28 mouse cellular contexts compared by ENCODE assay signal in the genomic region with DNA sequence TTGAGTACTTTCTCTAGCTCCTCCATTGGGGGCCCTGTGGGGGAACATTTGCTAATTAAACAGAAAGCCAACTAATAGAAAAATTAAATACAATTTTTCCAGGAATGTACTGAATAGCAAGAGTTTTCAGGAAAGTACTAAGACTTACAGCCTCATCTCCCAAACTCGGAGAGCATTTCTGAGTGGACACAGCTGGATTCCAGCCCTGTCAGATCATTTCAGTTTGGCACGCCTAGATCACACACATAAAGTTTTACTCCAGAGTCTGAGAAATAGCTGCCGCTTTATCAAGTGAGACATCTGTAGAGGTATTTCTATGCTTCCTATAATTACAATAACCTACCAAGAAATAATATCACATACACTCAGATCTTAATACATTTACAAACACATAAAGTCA.
DNase-seq lines count a peak whose midpoint lies in the region; ATAC-seq and TF ChIP-seq lines count a peak whose summit lies in the region.
"Had no signal": no experiment of that assay in that cellular context is flagged by ENCODE, and none has a peak within 500 bp of the region (broad histone marks: within the 10 kb centered on the region; RNA-seq: fewer than 3 reads in every experiment).

No protein-coding gene starts in this region.

- no peaks in the 10 kb centered on the region for H3K4me1 ChIP-seq in kidney, postnatal 0 days (replicated peaks; ENCODE audit: insufficient read depth, low read length)
- H3K4me1 ChIP-seq in kidney, embryonic 16.5 days (ENCODE audit: insufficient read depth, low read length) = no peaks in the 10 kb centered on the region
- H3K4me1 ChIP-seq in kidney, adult 2 months (ENCODE audit: control insufficient read depth, insufficient read depth, low read length) = no peaks in the 10 kb centered on the region
- no peaks in the 10 kb centered on the region for H3K4me1 ChIP-seq in lung, embryonic 14.5 days (ENCODE audit: insufficient read depth)
- no peaks in the 10 kb centered on the region for H3K4me1 ChIP-seq in lung, postnatal 0 days (ENCODE audit: insufficient read depth, low read depth, low read length)
- H3K4me1 ChIP-seq: embryonic facial prominence, embryonic 10.5 days; embryonic facial prominence, embryonic 12.5 days had no signal

- no peak for TF ChIP-seq POLR2A in kidney, adult 2 months (IDR thresholded peaks at IDR 0.05; ENCODE audit: low read depth, low read length)

- TF ChIP-seq EP300 in lung, postnatal 0 days (IDR thresholded peaks at IDR 0.05) = no peak

- H3K4me2 ChIP-seq in kidney, postnatal 0 days (ENCODE audit: low read length) = no peak overlapping the region
- no peak overlapping the region for H3K4me2 ChIP-seq in kidney, embryonic 16.5 days (replicated peaks; ENCODE audit: low read depth, low read length)
- no peak overlapping the region for H3K4me2 ChIP-seq in lung, embryonic 14.5 days
- no peak overlapping the region for H3K4me2 ChIP-seq in lung, postnatal 0 days (replicated peaks; ENCODE audit: low read depth, low read length)
- H3K4me2 ChIP-seq: embryonic facial prominence, embryonic 12.5 days; forebrain, embryonic 12.5 days had no signal

- no peaks in the 10 kb centered on the region for H3K36me3 ChIP-seq in kidney, postnatal 0 days (ENCODE audit: insufficient read depth, low read length)
- no peaks in the 10 kb centered on the region for H3K36me3 ChIP-seq in kidney, embryonic 16.5 days (ENCODE audit: insufficient read depth, low read length)
- no peaks in the 10 kb centered on the region for H3K36me3 ChIP-seq in kidney, adult 2 months (ENCODE audit: control insufficient read depth, insufficient read depth, low read length)
- no peaks in the 10 kb centered on the region for H3K36me3 ChIP-seq in lung, embryonic 14.5 days (ENCODE audit: insufficient read depth)
- no peaks in the 10 kb centered on the region for H3K36me3 ChIP-seq in lung, postnatal 0 days (ENCODE audit: insufficient read depth, low read length)
- H3K36me3 ChIP-seq: embryonic facial prominence, embryonic 10.5 days; embryonic facial prominence, embryonic 12.5 days; forebrain, embryonic 10.5 days; forebrain, embryonic 12.5 days; G1E had no signal

- no peak for TF ChIP-seq CTCF in kidney, postnatal 0 days (IDR thresholded peaks at IDR 0.05; ENCODE audit: low read depth)
- no peak for TF ChIP-seq CTCF in kidney, adult 2 months (conservative IDR thresholded peaks at IDR 0.05; ENCODE audit: insufficient read depth, insufficient read length, low read depth, low read length)
- no peak for TF ChIP-seq CTCF in lung, embryonic 14.5 days (IDR thresholded peaks at IDR 0.05; ENCODE audit: low read depth)
- TF ChIP-seq CTCF in lung, postnatal 0 days (IDR thresholded peaks at IDR 0.05) = no peak

- no peaks in the 10 kb centered on the region for H3K9me3 ChIP-seq in kidney, postnatal 0 days (replicated peaks; ENCODE audit: low read length)
- no peaks in the 10 kb centered on the region for H3K9me3 ChIP-seq in kidney, embryonic 16.5 days (ENCODE audit: low read length)
- H3K9me3 ChIP-seq in lung, embryonic 14.5 days (ENCODE audit: low read depth, low read length) = no peaks in the 10 kb centered on the region
- H3K9me3 ChIP-seq in lung, postnatal 0 days (ENCODE audit: low read length) = no peaks in the 10 kb centered on the region
- H3K9me3 ChIP-seq: embryonic facial prominence, embryonic 10.5 days; embryonic facial prominence, embryonic 12.5 days; forebrain, embryonic 10.5 days; forebrain, embryonic 12.5 days; G1E had no signal

- no peaks in the 10 kb centered on the region for H3K27me3 ChIP-seq in kidney, postnatal 0 days (ENCODE audit: insufficient read depth, low read length)
- no peaks in the 10 kb centered on the region for H3K27me3 ChIP-seq in kidney, embryonic 16.5 days (ENCODE audit: insufficient read depth, low read length)
- H3K27me3 ChIP-seq in kidney, adult 2 months (replicated peaks; ENCODE audit: control insufficient read depth, insufficient read depth, low read length) = no peaks in the 10 kb centered on the region
- no peaks in the 10 kb centered on the region for H3K27me3 ChIP-seq in lung, embryonic 14.5 days (ENCODE audit: insufficient read depth, low read length)
- no peaks in the 10 kb centered on the region for H3K27me3 ChIP-seq in lung, postnatal 0 days (replicated peaks; ENCODE audit: insufficient read depth, low read length)
- H3K27me3 ChIP-seq: CH12.LX; embryonic facial prominence, embryonic 12.5 days; forebrain, embryonic 12.5 days; Patski had no signal

- H3K9ac ChIP-seq in kidney, postnatal 0 days (ENCODE audit: low read depth, low read length) = no peak overlapping the region
- no peak overlapping the region for H3K9ac ChIP-seq in kidney, embryonic 16.5 days (replicated peaks; ENCODE audit: low read length)
- H3K9ac ChIP-seq in lung, embryonic 14.5 days = no peak overlapping the region
- no peak overlapping the region for H3K9ac ChIP-seq in lung, postnatal 0 days (replicated peaks; ENCODE audit: low read depth)
- H3K9ac ChIP-seq: embryonic facial prominence, embryonic 12.5 days; forebrain, embryonic 12.5 days had no signal

- WGBS in kidney, postnatal 0 days = 41% methylated on average over 3 of the region's 3 CpGs
- 51% methylated on average over 3 of the region's 3 CpGs for WGBS in kidney, embryonic 16.5 days
- WGBS in kidney, adult 2 months = 65% methylated on average over 3 of the region's 3 CpGs
- 47% methylated on average over 3 of the region's 3 CpGs for WGBS in lung, embryonic 14.5 days
- 61% methylated on average over 3 of the region's 3 CpGs for WGBS in lung, postnatal 0 days

- peak; percentile 21 for DNase-seq in kidney, postnatal 0 days (ENCODE audit: low spot score)
- DNase-seq in kidney, postnatal 14 days = peak; percentile 4
- no peak for DNase-seq in kidney, adult 2 months
- DNase-seq in lung, embryonic 14.5 days = peak; percentile 78
- DNase-seq in lung, postnatal 0 days (ENCODE audit: low spot score) = no peak
- DNase-seq in lung, postnatal 10 days = peak; percentile 5
- no peak for DNase-seq in lung, adult 18-20 months
- DNase-seq: adrenal gland, adult 8-10 months; adrenal gland, postnatal 14 days; adrenal gland, postnatal 36 days; B cell, adult 2 months; cerebellum, adult 11-12 months; cerebellum, adult 2 months; cerebellum, adult 9-10 months; cerebellum, postnatal 10 days; cerebellum, postnatal 25 days had no signal

- H3K4me3 ChIP-seq in kidney, postnatal 0 days (replicated peaks; ENCODE audit: low read depth, low read length) = no peak overlapping the region
- H3K4me3 ChIP-seq in kidney, embryonic 16.5 days (ENCODE audit: low read length) = no peak overlapping the region
- no peak overlapping the region for H3K4me3 ChIP-seq in kidney, adult 2 months (ENCODE audit: insufficient read depth, low read depth, low read length)
- H3K4me3 ChIP-seq in lung, embryonic 14.5 days (ENCODE audit: low read depth, low read length) = no peak overlapping the region
- no peak overlapping the region for H3K4me3 ChIP-seq in lung, postnatal 0 days (ENCODE audit: low read depth, low read length)
- H3K4me3 ChIP-seq: embryonic facial prominence, embryonic 10.5 days; embryonic facial prominence, embryonic 12.5 days; erythroblast, embryonic 14.5 days; forebrain, embryonic 10.5 days; forebrain, embryonic 12.5 days had no signal

- H3K27ac ChIP-seq in kidney, postnatal 0 days = no peak overlapping the region
- H3K27ac ChIP-seq in kidney, embryonic 16.5 days (ENCODE audit: low read length) = no peak overlapping the region
- no peak overlapping the region for H3K27ac ChIP-seq in kidney, adult 2 months (ENCODE audit: insufficient read depth, low read depth, low read length)
- H3K27ac ChIP-seq in lung, embryonic 14.5 days (ENCODE audit: low read depth) = no peak overlapping the region
- no peak overlapping the region for H3K27ac ChIP-seq in lung, postnatal 0 days (ENCODE audit: low read length)
- H3K27ac ChIP-seq: embryonic facial prominence, embryonic 10.5 days; embryonic facial prominence, embryonic 12.5 days; forebrain, embryonic 10.5 days; forebrain, embryonic 12.5 days had no signal

- ATAC-seq in kidney, postnatal 0 days (replicated peaks; ENCODE audit: low FRiP score, low read depth) = no peak
- ATAC-seq in kidney, embryonic 16.5 days (ENCODE audit: low FRiP score, low TSS enrichment) = no peak
- peak; percentile 76; the same call in 1 of the 2 replicates for ATAC-seq in lung, embryonic 14.5 days (ENCODE audit: insufficient read depth)
- ATAC-seq in lung, postnatal 0 days = no peak
- ATAC-seq: activated CD4-positive, CD25-positive, alpha-beta regulatory T cell, adult 4 months; CD4-positive, CD25-positive, alpha-beta regulatory T cell, adult 4 months; forebrain, embryonic 14.5 days; Patski had no signal

Comparison
In these comparisons a context has a peak if more than half of its experiments do, and no peak if none do; other contexts are left out.
1. DNase-seq: peak in kidney, postnatal 0 days (single experiment), kidney, postnatal 14 days (single experiment), lung, embryonic 14.5 days (single experiment) and lung, postnatal 10 days (single experiment); none in kidney, adult 2 months (single experiment), lung, postnatal 0 days (single experiment) and lung, adult 18-20 months (0 of 2).